Mouse (Mus musculus) kidney, adult 2 months (tissue): Measurements from ENCODE around the gene Med26. TPM values are rescaled to one million over a fixed set of nuclear protein-coding genes. Genes with fewer than 3 reads are reported as not detected.

Experiments used
- DNase-seq: peaks from one replicate; pipeline ENCODE4 v3.0.0; 2021
- H3K27ac ChIP-seq: fragments of 200-500 bp; 2 replicates; pipeline ENCODE4 v1.5.1; 2012; ENCODE audit warnings: low read depth, low read length, control low read depth, inconsistent platforms; ENCODE audit not compliant: insufficient read depth
- H3K27me3 ChIP-seq: fragments of 200-500 bp; replicated peaks from 2 replicates; pipeline ENCODE4 v1.6.1; 2012; ENCODE audit warnings: mild to moderate bottlenecking, moderate library complexity, low read length, inconsistent platforms; ENCODE audit not compliant: control insufficient read depth, insufficient read depth
- H3K36me3 ChIP-seq: fragments of 200-500 bp; 2 replicates; pipeline ENCODE4 v1.6.1; 2012; ENCODE audit warnings: mild to moderate bottlenecking, moderate library complexity, low read length, inconsistent platforms; ENCODE audit not compliant: control insufficient read depth, insufficient read depth
- H3K4me1 ChIP-seq: fragments of 200-500 bp; 2 replicates; pipeline ENCODE4 v1.6.1; 2011; ENCODE audit warnings: low read length; ENCODE audit not compliant: control insufficient read depth, insufficient read depth
- H3K4me3 ChIP-seq: fragments of 200-500 bp; 2 replicates; pipeline ENCODE4 v1.5.1; 2011; ENCODE audit warnings: mild to moderate bottlenecking, low read depth, low read length, control low read depth; ENCODE audit not compliant: insufficient read depth
- CTCF ChIP-seq: fragments of 200-500 bp; conservative IDR thresholded peaks from 2 replicates; pipeline ENCODE4 v1.5.1; 2011; ENCODE audit warnings: low read depth, mild to moderate bottlenecking, control low read depth, low read length, moderate library complexity, mixed read lengths; ENCODE audit not compliant: insufficient read depth, insufficient read length
- POLR2A ChIP-seq: fragments of 200-500 bp; IDR thresholded peaks from one replicate; pipeline ENCODE4 v1.6.1; 2011; ENCODE audit warnings: low read depth, low read length, control low read depth
- WGBS: fragments of 180-500 bp; shearing (Covaris S2); methylation state at CpG from one replicate; pipeline ENCODE4 v1.1.7; 2018; 5-methylcytosine and 5-hydroxymethylcytosine counted together
- polyA plus RNA-seq: library from polyadenylated mRNA; depleted of rRNA; stranded (reverse); fragments of >200 nt; gene quantifications from 2 replicates; pipeline ENCODE4 v1.2.3, GENCODE M21; 2012

The Med26 gene
- polyA plus RNA-seq, 1 experiment, result 6.1 TPM

- Histone ChIP-seq H3K27ac (peak overlapping the region; percentile 34; the same call in 1 of the 2 replicates), H3K4me1 (peaks cover 3% of the 10 kb centered on the region; the same call in 1 of the 2 replicates), H3K4me3 (peak overlapping the region; percentile 79), H3K27me3 (no peaks in the 10 kb centered on the region), H3K36me3 (no peaks in the 10 kb centered on the region)
- 1% methylated on average over 27 of the region's 27 CpGs for WGBS
- DNase-seq, result peak; percentile 10
- TF ChIP-seq CTCF, result no peak
- no peak for TF ChIP-seq POLR2A
These were observed 808 bp downstream of the Med26 start for GRCm38 (mm10) chr8:72547122-72547801.

DNA sequence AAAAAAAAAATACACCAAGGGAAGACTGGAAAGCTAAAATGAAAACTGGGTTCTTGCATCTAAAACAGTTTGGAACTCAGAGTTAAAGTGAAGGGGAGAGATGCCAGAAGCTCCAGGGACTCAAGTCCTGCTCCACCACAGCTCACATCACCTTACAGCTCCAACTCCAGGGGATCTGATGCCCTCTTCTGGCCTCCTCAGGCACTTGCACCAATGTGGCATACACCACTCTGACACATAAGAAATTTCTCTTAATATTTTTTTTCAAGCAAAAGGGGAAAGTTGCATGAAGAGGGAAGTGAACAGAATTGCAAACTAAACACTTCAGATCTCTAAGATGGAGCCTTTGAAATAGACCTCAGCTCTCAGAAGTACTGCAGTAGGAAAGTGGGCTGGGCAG is 8.8 kb downstream of the Med26 start:
- no peak overlapping the region for H3K27ac ChIP-seq
- TF ChIP-seq POLR2A (no peak), CTCF (peak; percentile 47)
- H3K4me1 ChIP-seq, result peaks cover 5% of the 10 kb centered on the region; the same call in 1 of the 2 replicates
- DNase-seq, result no peak
- no peak overlapping the region for H3K4me3 ChIP-seq
- no peaks in the 10 kb centered on the region for H3K36me3 ChIP-seq
- no peaks in the 10 kb centered on the region for H3K27me3 ChIP-seq

GRCm38 (mm10) chr8:72534888-72535287 is 13.2 kb downstream of the Med26 start:
- WGBS, result 97% methylated on average over 3 of the region's 3 CpGs
- no peak overlapping the region for H3K27ac ChIP-seq
- H3K36me3 ChIP-seq, result no peaks in the 10 kb centered on the region
- H3K4me1 ChIP-seq, result peaks cover 5% of the 10 kb centered on the region; the same call in 1 of the 2 replicates
- H3K4me3 ChIP-seq, result no peak overlapping the region
- no peaks in the 10 kb centered on the region for H3K27me3 ChIP-seq
- no peak for DNase-seq
- TF ChIP-seq CTCF, result no peak
- TF ChIP-seq POLR2A, result no peak

GRCm38 (mm10) chr8:72532103-72532502 is 16.0 kb downstream of the Med26 start:
- Histone ChIP-seq H3K4me3 (no peak overlapping the region), H3K36me3 (no peaks in the 10 kb centered on the region), H3K27ac (no peak overlapping the region), H3K27me3 (no peaks in the 10 kb centered on the region), H3K4me1 (no peaks in the 10 kb centered on the region; the same call in 1 of the 2 replicates)
- no peak for DNase-seq
- whole genome bisulfite sequencing, result 87% methylated on average over 1 of the region's 1 CpGs
- TF ChIP-seq POLR2A, result no peak
- no peak for TF ChIP-seq CTCF

GRCm38 (mm10) chr8:72521888-72522287 is 26.2 kb downstream of the Med26 start:
- DNase-seq, result no peak
- no peaks in the 10 kb centered on the region for H3K27me3 ChIP-seq
- no peak overlapping the region for H3K27ac ChIP-seq
- no peaks in the 10 kb centered on the region for H3K36me3 ChIP-seq
- no peaks in the 10 kb centered on the region; the same call in 1 of the 2 replicates for H3K4me1 ChIP-seq
- TF ChIP-seq CTCF (no peak), POLR2A (no peak)
- no peak overlapping the region for H3K4me3 ChIP-seq

- Histone ChIP-seq H3K27me3 (no peaks in the 10 kb centered on the region), H3K27ac (no peak overlapping the region), H3K36me3 (no peaks in the 10 kb centered on the region), H3K4me1 (no peaks in the 10 kb centered on the region; the same call in 1 of the 2 replicates), H3K4me3 (no peak overlapping the region)
- DNase-seq, result no peak
- TF ChIP-seq POLR2A (no peak), CTCF (no peak)
- WGBS, result 77% methylated on average over 7 of the region's 7 CpGs
These were observed 30.6 kb downstream of the Med26 start for GRCm38 (mm10) chr8:72517421-72517988.

DNA sequence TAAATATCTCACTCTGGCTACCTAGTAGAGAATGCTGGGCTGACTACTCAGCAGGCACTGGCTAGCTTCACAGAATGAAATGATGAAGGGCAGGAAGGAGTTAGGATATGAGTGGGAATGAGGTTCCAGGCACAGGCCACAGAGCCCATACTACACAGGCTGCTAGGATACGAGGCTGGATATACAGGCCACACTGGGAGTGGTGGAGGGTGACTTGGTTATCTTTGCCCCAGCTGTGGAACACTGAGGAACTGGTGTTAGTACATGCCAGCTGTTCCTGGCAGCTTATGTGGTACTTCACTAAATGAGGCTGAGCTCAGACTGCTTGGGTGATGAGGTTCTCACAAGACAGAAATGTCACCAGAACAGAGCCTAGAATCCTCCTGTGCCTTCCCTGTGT is 34.9 kb downstream of the Med26 start:
- Histone ChIP-seq H3K4me3 (no peak overlapping the region), H3K27me3 (no peaks in the 10 kb centered on the region), H3K4me1 (peaks cover 4% of the 10 kb centered on the region; the same call in 1 of the 2 replicates), H3K36me3 (no peaks in the 10 kb centered on the region), H3K27ac (no peak overlapping the region)
- no peak for DNase-seq
- no peak for TF ChIP-seq POLR2A
- TF ChIP-seq CTCF, result no peak
- WGBS, result 78% methylated on average over 1 of the region's 1 CpGs
